In the genomic region with DNA sequence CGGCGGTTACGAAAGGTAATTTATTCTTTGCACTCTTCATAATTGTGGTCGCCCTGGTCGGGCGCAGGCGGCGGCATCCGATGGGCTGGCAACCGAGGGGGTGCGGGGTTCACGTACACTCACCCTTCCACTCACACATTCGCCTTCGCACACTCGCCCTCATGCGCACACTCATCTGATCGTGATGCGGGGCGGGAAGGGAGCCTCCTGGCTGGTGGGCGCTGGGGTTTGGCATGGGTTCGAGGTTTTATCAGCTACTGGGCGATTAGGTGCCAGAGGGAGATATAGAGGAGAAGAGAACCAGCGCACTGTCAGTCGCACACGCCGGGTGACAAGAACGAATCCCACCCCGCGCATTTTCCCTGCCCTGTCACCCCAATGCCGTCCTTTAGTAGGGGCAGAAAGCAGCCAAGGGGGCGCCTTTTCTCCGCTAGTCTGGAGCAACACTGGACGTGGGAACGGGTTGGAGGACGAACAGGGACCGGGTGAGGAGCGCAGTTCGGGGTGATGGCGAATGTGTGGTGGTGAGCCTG, we compare ENCODE assay signal across 8 mouse cellular contexts. TPM values are rescaled to one million over a fixed set of nuclear protein-coding genes. Genes with fewer than 3 reads are reported as not detected.
DNase-seq lines count a peak whose midpoint lies in the region; ATAC-seq and TF ChIP-seq lines count a peak whose summit lies in the region.

No protein-coding gene starts in this region.

- H3K4me1 ChIP-seq in E14TG2a.4 (replicated peaks; ENCODE audit: low read depth, low read length), result peaks cover 21% of the 10 kb centered on the region
- H3K4me1 ChIP-seq in brown adipose tissue, adult 24 weeks (ENCODE audit: control insufficient read depth, insufficient read depth, insufficient read length, low read length), result peaks cover 3% of the 10 kb centered on the region; the same call in 1 of the 2 replicates
- H3K4me1 ChIP-seq in forebrain, embryonic 16.5 days (replicated peaks; ENCODE audit: control insufficient read depth, insufficient read depth, low read length), result peaks cover 10% of the 10 kb centered on the region; the same call in 1 of the 2 replicates

- H3K36me3 ChIP-seq in E14TG2a.4 (ENCODE audit: insufficient read depth, low read length), result no peaks in the 10 kb centered on the region
- H3K36me3 ChIP-seq in forebrain, embryonic 16.5 days (ENCODE audit: control insufficient read depth, insufficient read depth), result no peaks in the 10 kb centered on the region

- under 1% methylated on average over 39 of the region's 39 CpGs for WGBS in forebrain, embryonic 16.5 days

- no peaks in the 10 kb centered on the region; the same call in 1 of the 2 replicates for H3K9me3 ChIP-seq in E14TG2a.4 (ENCODE audit: low read length)
- peaks cover 4% of the 10 kb centered on the region; the same call in 1 of the 2 replicates for H3K9me3 ChIP-seq in forebrain, embryonic 16.5 days (ENCODE audit: control insufficient read depth, low read length)

- no peak for TF ChIP-seq CTCF in E14TG2a.4 (conservative IDR thresholded peaks at IDR 0.05; ENCODE audit: low read length)

- no peak overlapping the region for H3K27ac ChIP-seq in brown adipose tissue, adult 24 weeks (replicated peaks; ENCODE audit: low read depth, low read length)
- peak overlapping the region; percentile 97 for H3K27ac ChIP-seq in forebrain, embryonic 16.5 days (ENCODE audit: low read length)

- ATAC-seq in forebrain, embryonic 16.5 days, result no peak
- ATAC-seq in hematopoietic stem cell, adult 5-6 weeks (replicated peaks in 1 of 2; ENCODE audit: insufficient read depth in 1 of 2, low FRiP score in 2 of 2, low TSS enrichment in 1 of 2, low read depth in 1 of 2, poor library complexity in 2 of 2, severe bottlenecking in 2 of 2), result peak; percentile 6 to 33; a peak in 1 of 4 replicates
- no peak for ATAC-seq in monocyte, adult 5-6 weeks (replicated peaks; ENCODE audit: insufficient number of reproducible peaks, low FRiP score, low TSS enrichment, poor library complexity, severe bottlenecking)

- H3K4me3 ChIP-seq in E14TG2a.4 (replicated peaks; ENCODE audit: low read length), result peak overlapping the region; percentile 57
- peak overlapping the region; percentile 68 for H3K4me3 ChIP-seq in brown adipose tissue, adult 24 weeks (ENCODE audit: insufficient read depth, low read depth, low read length)
- H3K4me3 ChIP-seq in forebrain, embryonic 16.5 days (replicated peaks; ENCODE audit: low read length), result peak overlapping the region; percentile 72

- DNase-seq in left cerebral cortex, adult 9 months (ENCODE audit: low spot score in 2 of 2), result peak; percentile 19 to 64
- DNase-seq in lung, postnatal 25 days (ENCODE audit: low spot score), result peak; percentile 22
- DNase-seq in right cerebral cortex, postnatal 25 days, result peak; percentile 72

- peak overlapping the region; percentile 86 for H3K4me2 ChIP-seq in forebrain, embryonic 16.5 days (ENCODE audit: low read length)

- H3K27me3 ChIP-seq in E14TG2a.4 (ENCODE audit: insufficient read depth, low read length), result peaks cover 51% of the 10 kb centered on the region
- peaks cover 6% of the 10 kb centered on the region for H3K27me3 ChIP-seq in forebrain, embryonic 16.5 days (replicated peaks; ENCODE audit: control insufficient read depth, insufficient read depth, low read length)

- peak overlapping the region; percentile 91 for H3K9ac ChIP-seq in forebrain, embryonic 16.5 days (replicated peaks; ENCODE audit: low read depth, low read length)

RNA-seq across cellular contexts. Expression of a gene that starts 1.5 kb away (rescaled TPM):
- 0.71 TPM in 1 of 2 replicates, not detected in the other for polyA plus RNA-seq in brown adipose tissue, adult 24 weeks (2012; ENCODE audit: insufficient read depth, insufficient read length, missing spikeins)
- 46.5 and 63.6 TPM in 2 replicates for polyA plus RNA-seq in forebrain, embryonic 16.5 days (2015; fragmentation: Nextera tagmentation; extraction: Ambion mirVana)
- not detected in 2 replicates for total RNA-seq in hematopoietic stem cell, adult 5-6 weeks (2017)
- 2.9 to 7.0 TPM (median 3.7 TPM) in 3 replicates for total RNA-seq in monocyte, adult 5-6 weeks (2017)

Comparison
In these comparisons a context has a peak if more than half of its experiments do, and no peak if none do; other contexts are left out.
1. ATAC-seq: peak in hematopoietic stem cell, adult 5-6 weeks (2 of 2); none in forebrain, embryonic 16.5 days (single experiment) and monocyte, adult 5-6 weeks (single experiment).
2. DNase-seq: peak in every context shown above with its lines; median percentile 72 in right cerebral cortex, postnatal 25 days; 42 in left cerebral cortex, adult 9 months; 22 in lung, postnatal 25 days.
3. Peak in every context shown above with its lines, with median percentiles within 50 percentile points of each other: H3K4me3 ChIP-seq.